Mouse (Mus musculus): Measurements from ENCODE around the gene Bmp7. TPM values are rescaled to one million over a fixed set of nuclear protein-coding genes. Genes with fewer than 3 reads are reported as not detected.

Bmp7 gene
- not detected for total RNA-seq (2018; cell fraction: chromatin; rRNA removed)
- total RNA-seq (2018; cell fraction: cytosol; rRNA removed), result not detected
- total RNA-seq (2018; cell fraction: nucleus; rRNA removed), result not detected
- 0.04 TPM in 1 of 3 replicates, not detected in the others for polyA plus RNA-seq (2018)

DNA sequence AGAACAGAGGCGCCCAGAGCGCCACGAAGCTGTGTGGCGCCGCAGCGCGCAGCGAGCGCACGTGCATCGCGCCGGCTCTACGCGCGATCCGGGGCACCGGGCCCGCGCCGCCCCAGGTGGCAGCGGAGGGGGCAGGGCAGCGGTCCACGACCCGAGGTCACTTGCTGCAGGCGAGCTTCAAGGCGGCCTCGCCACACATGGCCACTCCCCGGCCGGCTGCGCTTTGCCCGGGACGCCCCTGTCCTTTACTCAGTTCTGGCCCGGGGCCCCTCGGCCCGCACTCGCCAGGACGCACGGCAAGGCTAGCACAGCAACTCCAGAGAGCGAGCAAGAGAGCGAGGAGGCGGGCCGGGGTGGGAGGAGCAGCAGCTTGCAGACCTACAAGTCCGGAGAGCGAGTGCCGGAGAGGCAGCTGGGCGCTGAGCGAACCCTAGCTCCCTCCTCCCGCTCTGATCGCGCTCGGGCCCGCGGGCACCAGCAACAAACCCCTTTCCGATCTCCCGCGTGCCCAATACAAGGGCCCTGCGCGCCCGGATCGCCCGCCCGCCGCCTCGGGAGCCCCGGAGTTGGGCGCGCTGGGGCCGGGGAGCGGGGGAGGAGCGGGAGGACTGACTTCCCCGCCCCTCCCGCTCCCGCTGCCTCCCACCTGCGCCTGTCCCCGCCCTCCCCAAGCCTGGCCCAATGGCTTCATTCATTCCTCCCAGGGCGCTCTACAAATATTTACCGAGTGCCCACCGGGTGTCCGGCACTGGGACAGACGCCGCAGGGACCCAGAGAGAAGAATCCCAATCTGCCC lies at the start of gene Bmp7:
Gene Bmp7, minus strand, starts transcription at position 319 of the 796 bp plus-strand sequence.
- Histone ChIP-seq H3K36me3 (ENCODE audit: inconsistent target) (no peaks in the 10 kb centered on the region), H3K4me3 (ENCODE audit: inconsistent target) (no peak within 1 kb of the TSS), H3K79me2 (ENCODE audit: inconsistent target) (no peaks in the 10 kb centered on the region), H3K27ac (no peak within 1 kb of the TSS)
- WGBS (ENCODE audit: missing documents), result 1% methylated on average over 65 of the region's 82 CpGs

DNA sequence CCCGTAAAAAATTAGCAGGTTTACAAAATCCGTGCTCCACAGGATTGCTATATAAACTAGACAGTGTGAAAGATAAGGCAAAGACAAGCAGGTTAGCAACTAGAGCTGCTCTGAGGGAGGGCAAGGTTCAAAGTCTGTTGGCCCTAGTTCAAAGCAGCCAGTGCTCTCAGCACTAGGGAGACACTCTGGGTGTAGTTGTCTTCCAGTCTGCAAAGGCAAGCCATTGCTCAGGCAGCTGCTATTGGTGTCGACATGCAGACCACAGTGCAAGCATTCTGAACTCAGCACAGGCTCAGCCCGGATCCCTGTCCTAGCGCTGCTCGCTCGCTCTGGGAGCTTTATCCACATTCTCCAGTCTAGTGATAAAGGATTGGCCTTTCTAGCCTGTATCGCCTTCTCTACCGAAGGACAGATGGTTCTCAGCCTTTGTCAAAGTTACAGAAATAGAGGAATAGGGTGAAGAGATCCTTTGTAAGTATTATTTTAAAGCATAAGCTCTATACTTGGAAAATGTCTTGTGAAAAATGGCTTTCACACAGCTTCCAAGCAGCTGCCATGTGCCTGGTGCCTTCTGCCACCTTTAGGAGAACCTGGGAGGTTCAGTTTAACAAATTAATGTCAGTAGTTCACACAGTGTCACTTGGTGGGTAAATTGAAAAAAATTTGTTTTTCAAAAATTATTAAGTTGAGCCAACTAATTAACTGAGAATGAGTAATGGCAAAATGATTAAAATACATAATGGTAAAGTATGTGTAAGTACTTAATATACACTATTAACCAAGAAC lies 42.8 kb upstream of the Bmp7 start:
- Histone ChIP-seq H3K36me3 (ENCODE audit: inconsistent target) (no peaks in the 10 kb centered on the region), H3K79me2 (ENCODE audit: inconsistent target) (no peaks in the 10 kb centered on the region), H3K4me3 (ENCODE audit: inconsistent target) (no peak overlapping the region), H3K27ac (no peak overlapping the region)
- 95% methylated on average over 8 of the region's 9 CpGs for WGBS (ENCODE audit: missing documents)

DNA sequence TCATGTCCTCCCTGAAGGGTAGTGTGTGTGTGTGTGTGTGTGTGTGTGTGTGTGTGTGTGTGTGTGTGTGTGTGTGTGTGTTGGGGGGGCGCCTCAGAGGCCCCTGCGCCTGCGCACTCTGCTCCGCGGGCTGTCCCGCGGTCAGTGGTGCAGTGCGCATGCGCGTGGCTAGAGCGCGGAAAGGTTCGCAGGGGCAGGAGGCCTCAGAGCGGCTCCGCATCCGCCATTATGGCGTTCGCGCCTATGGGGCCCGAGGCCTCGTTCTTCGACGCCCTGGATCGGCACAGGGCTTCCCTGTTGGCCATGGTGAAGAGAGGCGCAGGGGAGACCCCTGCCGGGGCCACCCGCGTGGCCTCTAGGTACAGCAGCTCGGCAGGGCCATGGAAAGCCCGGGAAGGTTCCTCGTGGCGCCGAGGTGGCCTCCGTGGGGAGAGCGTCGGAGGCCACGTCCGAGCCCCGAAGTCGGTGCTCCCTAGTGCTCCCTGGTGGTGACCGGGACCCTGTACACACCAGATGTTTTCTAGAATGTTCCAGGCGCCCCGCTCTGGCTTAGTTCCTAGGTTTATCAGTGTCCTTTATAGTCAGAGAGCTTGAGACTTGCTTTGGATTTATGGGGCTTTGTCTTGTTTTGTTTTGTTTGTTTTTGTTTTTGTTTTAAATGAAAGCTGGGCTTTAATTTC lies 39.7 kb upstream of the Bmp7 start:
- no peaks in the 10 kb centered on the region for H3K79me2 ChIP-seq (ENCODE audit: inconsistent target)
- no peaks in the 10 kb centered on the region for H3K36me3 ChIP-seq (ENCODE audit: inconsistent target)
- no peak overlapping the region for H3K27ac ChIP-seq
- H3K4me3 ChIP-seq (ENCODE audit: inconsistent target), result no peak overlapping the region
- WGBS (ENCODE audit: missing documents), result 94% methylated on average over 33 of the region's 43 CpGs

DNA sequence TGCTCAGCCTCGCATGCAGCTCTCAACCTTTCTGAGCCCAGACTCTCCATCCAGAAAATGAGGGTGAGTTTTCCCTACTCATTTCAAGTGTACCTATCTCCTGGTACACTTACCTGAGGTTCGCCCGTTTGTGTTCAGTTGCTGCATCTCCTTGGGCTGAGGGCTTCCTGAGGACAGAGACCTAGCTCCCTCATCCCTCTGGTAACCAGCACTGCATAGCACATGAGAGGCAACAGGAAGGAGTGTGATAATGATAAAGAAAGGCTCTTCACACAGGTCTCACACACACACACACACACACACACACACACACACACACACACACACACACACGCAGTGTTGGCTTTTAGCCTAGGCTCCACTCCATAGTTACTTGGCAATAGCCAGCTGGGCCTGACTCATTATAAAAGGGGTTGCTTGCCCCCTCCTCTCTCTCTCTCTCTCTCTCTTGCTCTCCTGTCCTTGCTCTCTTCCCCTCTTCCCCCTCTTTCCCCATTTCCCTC lies 38.1 kb upstream of the Bmp7 start:
- 47% methylated on average over 3 of the region's 4 CpGs for whole genome bisulfite sequencing (ENCODE audit: missing documents)
- Histone ChIP-seq H3K36me3 (ENCODE audit: inconsistent target) (no peaks in the 10 kb centered on the region), H3K4me3 (ENCODE audit: inconsistent target) (no peak overlapping the region), H3K27ac (no peak overlapping the region), H3K79me2 (ENCODE audit: inconsistent target) (no peaks in the 10 kb centered on the region)

DNA sequence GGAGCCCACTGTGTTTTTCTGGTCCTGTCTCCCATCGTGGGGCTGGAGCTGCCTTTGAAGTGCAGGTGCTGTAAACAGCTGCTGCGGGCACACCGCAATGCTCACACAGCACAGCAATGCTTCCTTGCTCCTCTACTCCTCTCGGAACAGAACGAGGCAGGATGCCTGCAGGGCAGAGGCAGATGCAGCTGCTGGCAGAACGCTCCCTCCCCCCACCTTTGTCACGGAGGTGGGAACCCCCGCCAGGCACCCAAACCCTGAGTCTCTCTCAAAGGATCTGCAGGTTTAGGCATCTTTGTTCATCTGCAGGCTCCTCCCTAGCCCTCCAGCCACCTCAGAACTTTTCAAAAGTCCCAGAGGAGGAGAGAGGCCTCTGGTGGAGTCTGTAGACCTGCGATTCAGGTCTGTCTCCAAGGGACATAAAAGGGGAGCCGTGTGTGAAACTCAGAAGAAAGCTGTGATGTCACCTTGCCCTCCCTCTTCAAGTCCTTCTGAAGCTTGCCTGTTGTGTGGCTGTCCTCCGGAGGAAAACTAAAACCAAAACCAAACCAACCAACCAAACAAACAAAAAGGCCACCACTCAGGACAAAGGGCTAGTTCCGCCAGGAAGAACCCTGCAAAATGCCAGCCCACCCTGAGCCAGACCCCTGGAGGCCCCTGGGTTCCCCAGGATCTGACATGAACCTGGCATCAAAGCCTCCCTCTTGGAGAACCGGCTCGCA lies 37.4 kb upstream of the Bmp7 start, which contains the start of gene Spo11:
Gene Spo11, plus strand, starts transcription at position 292 of the 722 bp plus-strand sequence.
- Histone ChIP-seq H3K36me3 (ENCODE audit: inconsistent target) (no peaks in the 10 kb centered on the region), H3K4me3 (ENCODE audit: inconsistent target) (no peak within 1 kb of the TSS), H3K79me2 (ENCODE audit: inconsistent target) (no peaks in the 10 kb centered on the region), H3K27ac (no peak within 1 kb of the TSS)
- 19% methylated on average over 14 of the region's 14 CpGs for WGBS (ENCODE audit: missing documents)

DNA sequence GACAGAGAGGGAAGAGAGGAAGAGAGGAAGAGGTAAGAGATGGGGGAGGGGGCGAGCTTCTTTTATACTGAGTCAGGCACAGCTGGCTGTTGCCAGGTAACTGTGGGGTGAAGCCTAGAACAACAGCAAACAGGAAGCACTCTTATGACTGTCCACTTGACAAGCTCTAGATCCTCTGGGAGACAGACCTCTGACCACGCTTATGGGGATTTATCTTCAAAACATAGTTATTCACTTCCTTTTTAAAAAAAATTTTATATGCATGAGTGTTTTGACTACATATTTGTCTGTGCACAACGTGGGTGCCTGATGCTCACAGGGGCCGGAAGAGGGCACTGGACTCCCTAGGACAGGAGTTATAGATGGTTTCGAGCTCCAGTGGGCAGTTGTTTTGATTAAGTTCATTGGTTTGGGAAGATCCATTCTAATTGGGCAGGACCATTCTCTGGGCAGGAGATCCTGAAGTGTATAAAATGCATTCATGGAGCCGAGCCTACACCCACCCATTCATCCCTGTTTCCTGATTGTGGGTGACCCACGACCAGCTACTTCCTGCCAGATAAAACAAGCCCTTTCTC lies 36.6 kb upstream of the Bmp7 start:
- 8% methylated on average over 7 of the region's 7 CpGs for WGBS (ENCODE audit: missing documents)
- H3K27ac ChIP-seq, result no peak overlapping the region
- H3K4me3 ChIP-seq (ENCODE audit: inconsistent target), result no peak overlapping the region

DNA sequence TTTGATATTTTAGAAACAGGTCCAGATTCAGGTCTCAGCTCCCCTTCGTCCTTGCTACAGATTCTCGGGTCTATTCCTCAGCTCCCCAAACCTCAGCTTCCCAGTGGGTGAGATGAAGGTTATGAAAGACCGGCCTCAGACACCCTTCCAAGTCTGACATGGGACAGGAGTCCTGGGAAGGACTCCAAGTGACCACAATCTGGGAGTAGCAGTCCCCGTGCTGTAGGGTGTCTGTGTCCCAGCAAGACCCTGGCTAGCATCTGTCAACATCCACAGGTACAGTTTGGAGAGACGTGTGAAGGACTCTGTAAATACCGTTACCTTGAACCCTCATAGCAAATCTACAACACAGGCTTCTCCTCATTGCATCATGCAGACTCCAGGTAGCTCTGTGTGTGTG lies 35.0 kb upstream of the Bmp7 start:
- WGBS (ENCODE audit: missing documents), result 96% methylated on average over 6 of the region's 6 CpGs
- no peaks in the 10 kb centered on the region for H3K36me3 ChIP-seq (ENCODE audit: inconsistent target)
- no peak overlapping the region for H3K27ac ChIP-seq

More for the DNA sequence above, 36.6 kb upstream of the Bmp7 start:
- Histone ChIP-seq H3K79me2 (ENCODE audit: inconsistent target) (no peaks in the 10 kb centered on the region), H3K36me3 (ENCODE audit: inconsistent target) (no peaks in the 10 kb centered on the region)

DNA sequence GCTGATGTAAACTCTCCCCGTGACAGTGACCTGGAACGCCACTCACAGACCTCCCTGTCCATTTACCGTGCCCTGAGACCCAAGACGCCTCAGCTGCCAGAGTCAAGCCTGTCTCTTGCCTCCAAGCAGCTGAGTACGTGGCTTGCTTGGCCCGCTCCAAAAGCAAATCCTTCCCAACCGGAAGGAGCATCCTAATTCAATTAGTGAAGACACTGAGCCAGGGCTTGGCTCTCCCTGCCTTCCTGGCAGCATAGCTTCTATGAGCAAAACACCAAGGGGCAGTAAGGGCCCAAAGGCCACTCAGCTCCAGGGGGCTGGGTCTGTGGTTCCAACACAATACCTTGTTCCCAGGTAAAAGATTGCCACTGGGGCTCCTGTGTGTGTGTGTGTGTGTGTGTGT lies 34.6 kb upstream of the Bmp7 start:
- 90% methylated on average over 7 of the region's 7 CpGs for WGBS (ENCODE audit: missing documents)
- no peak overlapping the region for H3K4me3 ChIP-seq (ENCODE audit: inconsistent target)
- H3K79me2 ChIP-seq (ENCODE audit: inconsistent target), result no peaks in the 10 kb centered on the region
- H3K36me3 ChIP-seq (ENCODE audit: inconsistent target), result no peaks in the 10 kb centered on the region
- H3K27ac ChIP-seq, result no peak overlapping the region

More for the DNA sequence above, 35.0 kb upstream of the Bmp7 start:
- Histone ChIP-seq H3K4me3 (ENCODE audit: inconsistent target) (no peak overlapping the region), H3K79me2 (ENCODE audit: inconsistent target) (no peaks in the 10 kb centered on the region)

DNA sequence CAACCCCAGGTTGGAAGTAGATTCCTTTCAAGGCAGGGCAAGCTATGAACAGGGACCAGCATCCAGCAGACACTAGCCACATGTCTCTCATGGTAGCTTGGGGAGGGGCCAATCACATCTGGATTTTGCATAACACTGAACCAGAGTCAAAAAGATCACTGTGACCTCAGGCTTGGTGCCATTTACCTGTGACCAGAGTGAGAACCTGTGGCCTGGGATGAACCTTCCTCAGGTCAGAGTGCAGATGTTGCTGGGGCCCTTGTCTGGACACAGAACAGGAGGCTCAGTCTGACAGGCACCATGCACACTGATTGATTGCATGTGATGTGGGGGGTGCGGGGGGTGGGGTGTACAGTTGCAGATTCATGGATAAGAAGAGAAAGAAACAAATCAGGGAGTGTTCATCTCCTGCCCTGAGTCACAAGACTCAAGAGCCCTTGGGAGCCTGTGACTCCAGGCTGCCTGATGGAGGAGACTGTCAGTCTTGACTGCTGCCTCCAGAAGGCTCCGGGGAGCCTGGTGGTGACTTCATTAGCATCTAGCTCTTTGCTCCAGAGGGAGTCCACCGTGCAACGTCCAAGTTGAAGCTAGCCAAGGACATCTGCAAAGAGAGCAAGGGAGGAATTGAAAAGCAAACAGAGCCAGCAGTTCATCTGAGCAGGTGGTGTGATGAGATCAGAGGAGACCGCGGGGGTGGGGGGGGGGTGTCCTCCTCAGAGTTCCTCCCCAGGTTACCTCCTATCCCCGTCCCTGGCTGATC lies 33.9 kb upstream of the Bmp7 start:
- Histone ChIP-seq H3K79me2 (ENCODE audit: inconsistent target) (no peaks in the 10 kb centered on the region), H3K36me3 (ENCODE audit: inconsistent target) (no peaks in the 10 kb centered on the region), H3K27ac (no peak overlapping the region), H3K4me3 (ENCODE audit: inconsistent target) (no peak overlapping the region)
- WGBS (ENCODE audit: missing documents), result 69% methylated on average over 7 of the region's 7 CpGs

DNA sequence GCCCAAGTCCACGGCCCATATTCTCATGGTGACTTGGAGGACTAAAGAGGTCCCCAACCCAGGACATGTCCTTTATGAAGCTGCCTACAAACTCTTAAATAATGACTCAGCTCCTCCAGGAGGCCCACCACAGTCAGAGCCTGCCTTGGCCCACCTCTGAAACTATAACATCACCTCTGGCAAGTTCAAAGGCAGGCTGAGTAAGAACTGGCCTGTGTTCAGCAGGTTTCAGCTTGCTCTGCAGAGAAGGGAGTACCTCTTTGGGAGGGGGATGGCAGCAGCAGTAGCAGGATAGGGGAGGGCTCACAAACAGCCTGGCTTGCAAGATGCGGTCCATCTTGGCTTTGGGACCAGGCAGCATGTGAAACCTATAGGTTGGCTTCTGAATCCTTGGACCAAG lies 31.7 kb upstream of the Bmp7 start:
- H3K4me3 ChIP-seq (ENCODE audit: inconsistent target), result no peak overlapping the region
- no peaks in the 10 kb centered on the region for H3K36me3 ChIP-seq (ENCODE audit: inconsistent target)
- no peak overlapping the region for H3K27ac ChIP-seq
- WGBS (ENCODE audit: missing documents), result 81% methylated on average over 2 of the region's 2 CpGs
- no peaks in the 10 kb centered on the region for H3K79me2 ChIP-seq (ENCODE audit: inconsistent target)

DNA sequence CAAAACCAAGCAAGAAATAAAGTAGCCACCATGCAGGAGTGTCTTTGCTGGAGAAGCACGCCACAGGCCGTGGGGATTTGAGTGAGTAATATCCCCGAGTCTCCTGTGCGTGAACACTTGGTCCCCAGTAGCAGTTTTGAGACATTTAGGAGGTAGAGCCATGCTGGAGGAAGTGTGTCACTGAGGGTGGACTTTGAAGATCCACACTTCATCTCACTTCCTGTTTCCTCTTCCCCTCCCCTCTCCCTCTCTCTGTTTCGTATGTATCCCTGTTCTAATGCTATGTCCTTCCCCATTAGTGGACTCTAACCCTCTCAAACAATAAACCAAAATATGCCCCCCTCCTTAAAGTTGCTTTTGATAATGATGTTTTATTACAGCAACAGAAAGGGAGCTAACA lies 26.4 kb upstream of the Bmp7 start:
- H3K36me3 ChIP-seq (ENCODE audit: inconsistent target), result no peaks in the 10 kb centered on the region
- 59% methylated on average over 5 of the region's 5 CpGs for WGBS (ENCODE audit: missing documents)
- no peak overlapping the region for H3K4me3 ChIP-seq (ENCODE audit: inconsistent target)
- no peak overlapping the region for H3K27ac ChIP-seq
- no peaks in the 10 kb centered on the region for H3K79me2 ChIP-seq (ENCODE audit: inconsistent target)

DNA sequence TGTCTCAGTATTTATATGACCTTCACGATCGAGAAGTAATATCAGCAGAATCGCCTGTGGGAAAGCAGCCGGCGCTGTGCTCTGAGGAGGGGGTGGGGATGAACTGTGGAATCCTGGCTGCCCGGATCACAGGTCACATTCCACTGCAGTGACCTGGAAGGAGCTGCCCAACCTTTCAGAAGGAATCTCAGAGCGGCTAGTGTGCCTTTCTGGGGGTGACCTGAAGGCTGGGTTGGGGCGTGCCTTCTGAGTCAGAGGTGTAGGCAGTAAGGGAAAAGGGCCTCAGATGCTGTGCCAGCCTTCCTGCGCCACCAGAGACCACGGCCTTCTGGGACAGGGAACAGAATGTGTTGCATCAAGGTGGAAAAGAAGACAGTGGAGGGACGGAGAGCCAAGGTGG lies 25.1 kb upstream of the Bmp7 start:
- 92% methylated on average over 11 of the region's 11 CpGs for WGBS (ENCODE audit: missing documents)
- Histone ChIP-seq H3K36me3 (ENCODE audit: inconsistent target) (no peaks in the 10 kb centered on the region), H3K27ac (no peak overlapping the region), H3K4me3 (ENCODE audit: inconsistent target) (no peak overlapping the region), H3K79me2 (ENCODE audit: inconsistent target) (no peaks in the 10 kb centered on the region)

DNA sequence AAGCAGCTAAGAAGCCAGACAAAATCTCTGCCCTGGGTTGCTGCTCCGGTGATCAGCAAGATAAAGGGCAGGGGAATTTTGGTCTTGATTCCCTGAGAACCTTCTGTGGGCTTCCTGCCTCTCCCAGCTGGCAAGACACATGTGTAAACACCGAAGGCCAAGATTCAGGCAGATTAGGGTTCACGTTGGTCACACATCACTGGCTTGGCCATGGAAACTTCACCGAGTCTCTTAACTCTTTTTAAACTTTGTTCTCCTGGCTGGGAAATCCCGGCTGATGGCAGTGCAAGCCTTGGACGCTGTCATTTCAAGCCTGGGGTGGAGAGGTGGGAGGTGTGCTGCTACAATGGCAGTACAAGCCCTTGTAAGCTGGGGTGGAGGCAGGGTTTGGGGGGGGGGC lies 21.1 kb upstream of the Bmp7 start:
- no peaks in the 10 kb centered on the region for H3K36me3 ChIP-seq (ENCODE audit: inconsistent target)
- no peak overlapping the region for H3K4me3 ChIP-seq (ENCODE audit: inconsistent target)
- H3K79me2 ChIP-seq (ENCODE audit: inconsistent target), result no peaks in the 10 kb centered on the region
- WGBS (ENCODE audit: missing documents), result 91% methylated on average over 6 of the region's 6 CpGs
- H3K27ac ChIP-seq, result no peak overlapping the region
